Mouse (Mus musculus): ENCODE data around the gene Oaf.

DNA sequence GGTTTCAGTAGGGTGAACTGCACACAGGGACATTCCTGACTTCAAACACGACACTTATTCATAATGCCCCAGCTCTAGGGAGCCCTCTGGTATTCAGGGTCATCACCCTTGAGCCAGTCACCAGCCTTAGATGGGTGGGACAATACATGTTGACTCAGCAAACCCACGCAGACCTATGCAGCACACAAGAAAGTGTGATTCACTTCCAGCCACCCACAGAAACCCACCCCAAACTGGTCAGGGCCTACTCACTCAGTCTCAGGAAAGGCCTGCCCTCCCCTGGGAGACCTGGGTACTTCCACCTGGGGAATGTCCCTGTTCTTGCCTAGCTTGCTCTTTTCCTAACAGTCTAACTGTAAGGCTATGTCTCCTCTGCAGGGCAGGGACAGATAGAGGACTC lies 22.2 kb upstream of the Oaf start:
- TF ChIP-seq CTCF (IDR thresholded peaks at IDR 0.05; ENCODE audit: extremely low read depth, insufficient read length, insufficient replicate concordance, low read depth, low read length) (peak; percentile 10; the same call in 1 of the 2 replicates), POLR2A (IDR thresholded peaks at IDR 0.05; ENCODE audit: low read depth, low read length) (no peak)
